Mouse (Mus musculus) embryonic fibroblast, embryonic 13.5 days (primary cell): Measurements from ENCODE around the gene Pea15a.

Experiments used
- CTCF ChIP-seq: IDR thresholded peaks from 2 replicates; pipeline ENCODE4 v1.5.1; 2011; ENCODE audit warnings: mild to moderate bottlenecking, control low read depth, low read length, moderate library complexity, borderline replicate concordance; ENCODE audit not compliant: insufficient read depth
- POLR2A ChIP-seq: IDR thresholded peaks from 2 replicates; pipeline ENCODE4 v1.6.1; 2011; ENCODE audit warnings: low read depth, mild to moderate bottlenecking, control low read depth, low read length, moderate library complexity

DNA sequence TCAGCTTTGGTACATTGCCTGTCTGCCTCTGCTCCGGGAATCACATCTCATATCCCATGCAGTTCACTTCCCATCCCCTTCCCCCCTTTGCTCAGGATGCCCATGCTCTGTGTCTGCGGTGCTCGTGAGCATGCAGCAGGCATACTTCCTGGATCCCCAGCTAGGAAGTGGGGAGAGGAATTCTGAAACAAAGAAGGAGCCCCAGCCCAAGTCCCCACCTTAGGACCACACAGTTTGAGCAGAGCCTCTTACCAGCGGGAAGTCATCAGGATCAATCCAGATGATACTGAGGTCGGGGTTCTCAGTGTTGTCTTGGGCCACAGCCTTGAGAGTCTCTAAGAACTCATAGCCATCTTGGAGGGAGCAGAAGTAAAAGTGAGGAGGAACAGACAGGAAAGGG, 6.2 kb upstream of the Pea15a start:
- TF ChIP-seq POLR2A (no peak), CTCF (no peak)
